Mouse (Mus musculus) left cerebral cortex, postnatal 4 days (tissue): Measurements from ENCODE around the gene Cd96. TPM values are rescaled to one million over a fixed set of nuclear protein-coding genes. Genes with fewer than 3 reads are reported as not detected.

Experiments used
- DNase-seq: peaks from one replicate; pipeline ENCODE4 v3.0.0-alpha.2; 2022
- intact Hi-C: fragments of 180-260 bp; cut with DNase I; formaldehyde crosslinking; loops from one replicate; pipeline ENCODE4 v1.15.1; 2025
- total RNA-seq, 2 experiments: library from RNA; stranded (reverse); gene quantifications; 2 replicates each; pipeline ENCODE4 v1.2.3; 2021

Gene Cd96
- total RNA-seq, 2 experiments from 2014 or later: 0.16 TPM; not detected in 1

DNA sequence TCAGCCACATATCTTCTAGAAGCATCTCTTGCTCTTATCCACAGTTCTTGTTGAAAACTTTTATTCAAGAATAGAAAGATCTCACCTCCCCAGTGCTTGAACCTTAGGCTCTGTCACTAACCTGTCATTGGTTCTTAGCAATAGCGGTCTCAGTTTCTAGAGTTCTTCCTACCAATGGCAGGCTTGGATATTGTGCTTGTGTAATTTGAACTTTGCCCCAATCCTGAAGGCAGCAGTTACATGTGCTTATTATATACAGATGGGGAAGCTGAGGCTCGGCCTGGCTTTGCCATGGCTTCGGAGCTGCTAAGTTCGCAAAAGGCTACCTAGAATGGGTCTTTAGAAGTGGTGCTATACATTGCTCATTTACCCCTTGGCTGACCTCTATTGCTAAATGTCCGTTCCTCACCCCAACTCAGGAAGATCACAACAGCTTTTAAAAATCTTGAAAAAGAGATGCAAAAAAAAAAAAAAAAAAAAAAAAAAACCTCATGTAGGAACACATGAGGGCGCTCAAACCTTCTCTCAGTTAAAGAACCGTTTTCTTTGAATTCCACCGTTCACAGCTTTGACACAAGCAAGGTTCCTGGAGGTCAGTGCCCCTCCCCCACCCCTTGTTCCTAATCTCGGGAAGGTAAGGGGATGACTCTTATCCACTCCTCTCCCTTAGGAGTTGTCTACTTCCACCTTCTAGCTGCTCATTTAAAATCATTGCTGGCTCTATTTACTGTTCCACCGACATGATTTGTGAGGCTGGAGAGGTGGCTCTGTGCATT is 129.0 kb downstream of the Cd96 start:
- DNase-seq: no peak
- intact Hi-C loops: no loop called here

DNA sequence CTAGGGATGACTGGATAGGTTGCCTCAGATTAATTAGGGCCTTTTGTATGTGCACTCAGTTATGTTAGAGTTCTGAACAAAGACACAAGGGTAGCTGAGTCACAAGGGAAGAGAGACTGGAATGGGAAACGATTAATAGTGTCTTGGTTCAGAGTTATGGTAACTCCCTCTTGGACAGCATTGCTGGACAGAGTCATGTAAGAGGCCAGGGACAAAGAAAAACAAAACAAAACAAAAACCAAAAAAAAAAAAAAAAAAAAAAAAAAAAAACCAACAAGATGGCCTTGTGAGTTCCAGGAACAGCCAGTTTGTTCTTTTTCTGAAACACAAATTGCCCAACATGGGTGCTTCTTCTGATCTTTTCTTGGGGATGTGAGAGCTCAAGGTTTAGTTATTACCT is 133.8 kb downstream of the Cd96 start:
- DNase-seq: no peak
- intact Hi-C loops: no loop called here

Other genes with a start within 250 kb of the Cd96 start
- 10 to 100 TPM; 10.9 to 11.9 TPM for gene Phldb2, start 166.7 kb downstream of the Cd96 start, total RNA-seq
- gene Plcxd2, start 110.0 kb downstream of the Cd96 start, total RNA-seq: 10 to 100 TPM; 72.0 to 77.1 TPM
- 10 to 100 TPM; 16.7 to 18.1 TPM for gene Gm4737, start 34.8 kb upstream of the Cd96 start, total RNA-seq